Mouse (Mus musculus) C2C12 (cell line): ENCODE data around the gene Daam1.
A peak's percentile ranks its signal among the peaks of the same experiment; 100 is the strongest.

Experiments used
- CTCF ChIP-seq: IDR thresholded peaks from one replicate; pipeline ENCODE4 v1.5.1; 2011; ENCODE audit not compliant: control insufficient read depth, insufficient read depth, insufficient read length
- FOSL1 ChIP-seq: IDR thresholded peaks from one replicate; pipeline ENCODE4 v1.8.0; 2011; ENCODE audit warnings: mild to moderate bottlenecking, low read length; ENCODE audit not compliant: poor library complexity, insufficient read depth, severe bottlenecking
- MAX ChIP-seq: IDR thresholded peaks from one replicate; pipeline ENCODE4 v1.6.1; 2011; ENCODE audit warnings: mild to moderate bottlenecking, control low read depth
- MYOD1 ChIP-seq: IDR thresholded peaks from one replicate; pipeline ENCODE4 v1.6.1; 2011; ENCODE audit warnings: low read depth; ENCODE audit not compliant: control insufficient read depth, insufficient read length

DNA sequence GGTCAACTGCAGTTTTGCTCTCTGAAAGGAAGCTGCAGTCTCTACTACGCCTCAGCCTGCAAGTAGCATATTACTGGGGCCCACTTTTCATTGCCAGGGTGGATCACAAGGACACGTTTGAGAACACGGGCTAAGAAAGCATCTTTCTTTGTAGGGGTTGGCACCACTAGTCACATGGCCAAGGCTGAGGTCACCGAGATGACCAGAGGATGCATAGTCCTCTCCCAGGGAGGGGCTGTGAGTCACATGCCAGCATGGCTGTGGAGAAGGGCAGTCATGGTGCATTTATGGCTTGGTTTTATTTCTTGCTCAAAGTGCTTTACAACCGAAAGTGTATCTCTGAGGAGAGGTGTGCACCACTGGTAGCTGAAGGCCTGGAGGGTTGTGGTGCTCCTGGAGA lies 67.4 kb downstream of the Daam1 start:
- TF ChIP-seq FOSL1: no peak
- peak; percentile 71 for TF ChIP-seq MAX
- TF ChIP-seq MYOD1: peak; percentile 42
- no peak for TF ChIP-seq CTCF
